Mouse (Mus musculus): ENCODE results near the gene Rnf31. TPM values are rescaled to one million over a fixed set of nuclear protein-coding genes. Genes with fewer than 3 reads are reported as not detected.

Rnf31 gene
- total and polyA plus RNA-seq, 3 experiments: 12.9 to 24.5 TPM; not detected in 1

DNA sequence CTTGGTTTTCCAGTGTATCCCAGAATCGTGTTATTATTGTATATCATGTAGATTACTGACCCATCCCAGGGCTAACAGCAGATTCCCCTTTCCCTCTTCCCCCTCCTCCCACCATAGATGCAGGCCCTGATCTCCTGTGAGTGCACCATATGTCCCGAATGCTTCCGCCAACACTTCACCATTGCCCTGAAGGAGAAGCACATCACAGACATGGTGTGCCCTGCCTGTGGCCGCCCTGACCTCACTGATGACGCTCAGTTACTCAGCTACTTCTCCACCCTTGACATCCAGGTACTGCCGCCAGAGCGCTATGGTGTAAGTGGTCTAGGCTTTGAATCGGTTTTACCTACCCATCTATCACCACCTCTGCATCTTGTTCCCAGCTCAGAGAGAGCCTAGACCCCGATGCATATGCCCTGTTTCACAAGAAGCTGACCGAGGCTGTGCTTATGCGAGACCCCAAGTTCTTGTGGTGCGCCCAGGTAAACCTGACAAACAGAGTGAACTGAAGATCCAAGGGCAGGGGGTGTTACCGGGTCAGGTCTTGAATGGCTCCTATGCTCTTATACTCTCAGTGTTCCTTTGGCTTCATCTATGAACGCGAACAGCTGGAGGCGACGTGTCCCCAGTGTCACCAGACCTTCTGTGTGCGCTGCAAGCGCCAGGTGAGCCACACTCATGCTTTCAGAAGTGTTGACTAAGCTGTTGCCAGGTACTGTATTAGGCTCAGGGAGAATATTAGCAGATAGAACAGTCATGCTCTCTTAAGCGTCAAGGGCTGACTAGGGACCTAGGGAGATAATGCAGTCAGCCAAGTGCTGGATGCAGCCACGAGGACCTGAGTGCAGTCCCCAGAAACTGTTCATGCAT lies 7.2 kb downstream of the Rnf31 start:
- Histone ChIP-seq H3K79me2 (ENCODE audit: control insufficient read depth, insufficient read depth, low read length, poor library complexity) (peaks cover 1% of the 10 kb centered on the region), H3K27me3 (ENCODE audit: control insufficient read depth in 1 of 2, insufficient read depth in 2 of 2, low read length in 2 of 2) (no peaks in the 10 kb centered on the region), H3K9me3 (replicated peaks; ENCODE audit: insufficient read depth, low read length) (no peaks in the 10 kb centered on the region), H3K36me3 (ENCODE audit: control insufficient read depth in 1 of 2, insufficient read depth in 2 of 2, low read length in 2 of 2) (peaks cover 3 to 5% of the 10 kb centered on the region in 2 experiments; a peak in 3 of 4 replicates), H3K27ac (ENCODE audit: control insufficient read depth, low read depth, low read length) (no peak overlapping the region), H3K4me3 (ENCODE audit: control insufficient read depth in 1 of 2, insufficient read depth in 1 of 2, low read depth in 2 of 2, low read length in 2 of 2) (no peak overlapping the region), H3K9ac (ENCODE audit: control insufficient read depth, low read depth, low read length, poor library complexity, severe bottlenecking) (no peak overlapping the region), H3K4me1 (ENCODE audit: control insufficient read depth in 1 of 2, insufficient read depth in 2 of 2, low read length in 2 of 2) (peaks cover 0 to 4% of the 10 kb centered on the region in 2 experiments; a peak in 1 of 4 replicates)
- no peak for TF ChIP-seq SMC3 (IDR thresholded peaks at IDR 0.05; ENCODE audit: low read depth, low read length)
- no peak for DNase-seq (ENCODE audit: low read depth, low spot score)

DNA sequence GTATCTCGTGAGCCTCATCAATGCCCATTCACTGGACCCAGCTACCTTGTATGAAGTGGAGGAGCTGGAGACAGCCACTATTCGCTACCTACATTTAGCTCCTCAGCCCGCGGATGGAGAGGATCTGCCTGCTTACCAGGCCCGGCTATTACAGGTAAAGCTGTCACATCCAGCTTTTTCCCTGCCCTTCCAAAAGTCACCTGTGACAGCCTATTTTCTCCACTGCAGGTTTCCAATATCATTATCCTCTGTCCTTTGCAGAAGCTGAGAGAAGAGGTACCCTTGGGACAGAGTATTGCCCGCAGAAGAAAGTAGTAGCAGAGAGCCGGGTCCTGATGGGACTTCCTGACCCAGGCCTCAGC lies 11.7 kb downstream of the Rnf31 start, which contains the start of gene Irf9:
Gene Irf9 (plus strand): TSS at position 301 of the 362 bp plus-strand sequence.
- Histone ChIP-seq H3K4me3 (ENCODE audit: control insufficient read depth in 1 of 2, insufficient read depth in 1 of 2, low read depth in 2 of 2, low read length in 2 of 2) (peak within 1 kb of the TSS; percentile 54 to 84), H3K9me3 (replicated peaks; ENCODE audit: insufficient read depth, low read length) (no peaks in the 10 kb centered on the region), H3K36me3 (ENCODE audit: control insufficient read depth in 1 of 2, insufficient read depth in 2 of 2, low read length in 2 of 2) (peaks cover 0 to 12% of the 10 kb centered on the region in 2 experiments; a peak in 3 of 4 replicates), H3K79me2 (ENCODE audit: control insufficient read depth, insufficient read depth, low read length, poor library complexity) (no peaks in the 10 kb centered on the region), H3K4me1 (ENCODE audit: control insufficient read depth in 1 of 2, insufficient read depth in 2 of 2, low read length in 2 of 2) (peaks cover 3 to 7% of the 10 kb centered on the region in 2 experiments; a peak in 2 of 4 replicates), H3K27me3 (ENCODE audit: control insufficient read depth in 1 of 2, insufficient read depth in 2 of 2, low read length in 2 of 2) (no peaks in the 10 kb centered on the region), H3K9ac (ENCODE audit: control insufficient read depth, low read depth, low read length, poor library complexity, severe bottlenecking) (peak within 1 kb of the TSS; percentile 65), H3K27ac (ENCODE audit: control insufficient read depth, low read depth, low read length) (peak within 1 kb of the TSS; percentile 73)
- DNase-seq (ENCODE audit: low read depth, low spot score): no peak
- TF ChIP-seq ZMIZ1 (IDR thresholded peaks at IDR 0.05; ENCODE audit: low read depth, low read length): no peak
- TF ChIP-seq MAX (IDR thresholded peaks at IDR 0.05; ENCODE audit: low read length): no peak
- no peak for TF ChIP-seq ZKSCAN1 (IDR thresholded peaks at IDR 0.05; ENCODE audit: low read depth, low read length)
- TF ChIP-seq CHD2 (IDR thresholded peaks at IDR 0.05; ENCODE audit: low read length): no peak
- TF ChIP-seq TAL1 (IDR thresholded peaks at IDR 0.05; ENCODE audit: low read length): no peak
- TF ChIP-seq MAZ (IDR thresholded peaks at IDR 0.05; ENCODE audit: low read depth, low read length): no peak
- no peak for TF ChIP-seq POLR2AphosphoS5 (IDR thresholded peaks at IDR 0.05; ENCODE audit: borderline replicate concordance, low read depth, low read length)
- no peak for TF ChIP-seq SMC3 (IDR thresholded peaks at IDR 0.05; ENCODE audit: low read depth, low read length)
- TF ChIP-seq POLR2A (IDR thresholded peaks at IDR 0.05; ENCODE audit: control insufficient read depth in 1 of 2, insufficient read depth in 1 of 2, low read depth in 1 of 2, low read length in 2 of 2, poor library complexity in 1 of 2): no peak
- no peak for TF ChIP-seq E2F4 (IDR thresholded peaks at IDR 0.05; ENCODE audit: borderline replicate concordance, low read depth, low read length)
- TF ChIP-seq KAT2A (conservative IDR thresholded peaks at IDR 0.05; ENCODE audit: low read depth, low read length): no peak
- TF ChIP-seq MAFK (IDR thresholded peaks at IDR 0.05; ENCODE audit: borderline replicate concordance, low read depth, low read length): no peak
- TF ChIP-seq POLR2AphosphoS2 (IDR thresholded peaks at IDR 0.05; ENCODE audit: low read length): no peak
- TF ChIP-seq ETS1 (IDR thresholded peaks at IDR 0.05; ENCODE audit: low read depth, low read length): no peak
- no peak for TF ChIP-seq ELF1 (IDR thresholded peaks at IDR 0.05; ENCODE audit: low read depth, low read length)
- TF ChIP-seq NRF1 (IDR thresholded peaks at IDR 0.05; ENCODE audit: insufficient read depth, low read depth, low read length, poor library complexity, severe bottlenecking): no peak
- TF ChIP-seq MYB (IDR thresholded peaks at IDR 0.05; ENCODE audit: low read depth, low read length): no peak
- TF ChIP-seq GABPA (IDR thresholded peaks at IDR 0.05; ENCODE audit: low read depth, low read length): no peak
- TF ChIP-seq CHD1 (IDR thresholded peaks at IDR 0.05; ENCODE audit: low read depth, low read length): no peak
- no peak for TF ChIP-seq USF1 (IDR thresholded peaks at IDR 0.05; ENCODE audit: low read depth, low read length)
